Mouse (Mus musculus) CD8-positive naive resting alpha-beta T cell, adult 2 months (primary cell): ENCODE data around the gene Lmf2.

Experiments used
- DNase-seq, 2 experiments: peaks; one replicate each; pipeline ENCODE4 v3.0.0; 2022; ENCODE audit warnings: low read depth in 2 of 2, low spot score in 2 of 2

The Lmf2 gene

DNA sequence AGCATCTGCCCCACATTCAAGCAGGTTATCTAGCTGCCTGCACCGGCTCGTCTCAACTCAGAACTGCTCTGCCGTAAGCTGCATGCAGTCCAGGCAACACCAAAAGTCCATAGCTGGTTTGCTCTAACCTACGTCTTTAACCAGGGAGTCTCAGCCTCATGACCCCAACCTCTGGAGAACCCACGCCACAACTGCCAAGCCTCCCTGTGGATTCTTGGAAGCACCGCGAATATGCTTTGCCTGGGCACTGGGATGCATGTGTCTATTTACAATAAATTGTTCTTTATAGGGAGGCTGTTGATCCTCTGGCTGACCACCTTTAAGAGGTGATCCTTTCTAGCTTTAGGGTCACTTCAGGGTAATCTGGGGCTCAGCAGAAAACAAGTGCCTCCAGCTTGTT lies 17.1 kb upstream of the Lmf2 start:
- no peak for DNase-seq

DNA sequence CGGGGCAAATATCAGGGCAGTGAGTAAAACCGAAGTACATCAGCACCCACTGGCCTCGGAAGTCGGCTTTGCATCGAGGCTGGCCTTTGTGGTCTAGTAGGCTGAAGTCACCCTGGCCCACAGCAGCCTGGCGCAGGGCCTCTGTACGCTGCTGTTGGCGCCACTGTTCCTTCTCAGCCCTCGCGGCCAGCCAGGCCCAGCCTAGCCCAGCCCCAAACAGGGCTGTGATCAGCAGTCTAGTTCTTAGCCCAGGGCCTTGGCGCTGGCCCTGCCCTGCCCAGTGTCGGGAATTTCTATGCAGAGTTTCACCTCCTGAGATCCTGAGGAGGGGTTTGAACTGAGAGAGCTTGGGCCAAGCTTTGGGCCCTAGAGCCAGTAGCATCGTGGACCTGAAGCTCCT lies 16.6 kb upstream of the Lmf2 start:
- DNase-seq, result no peak

DNA sequence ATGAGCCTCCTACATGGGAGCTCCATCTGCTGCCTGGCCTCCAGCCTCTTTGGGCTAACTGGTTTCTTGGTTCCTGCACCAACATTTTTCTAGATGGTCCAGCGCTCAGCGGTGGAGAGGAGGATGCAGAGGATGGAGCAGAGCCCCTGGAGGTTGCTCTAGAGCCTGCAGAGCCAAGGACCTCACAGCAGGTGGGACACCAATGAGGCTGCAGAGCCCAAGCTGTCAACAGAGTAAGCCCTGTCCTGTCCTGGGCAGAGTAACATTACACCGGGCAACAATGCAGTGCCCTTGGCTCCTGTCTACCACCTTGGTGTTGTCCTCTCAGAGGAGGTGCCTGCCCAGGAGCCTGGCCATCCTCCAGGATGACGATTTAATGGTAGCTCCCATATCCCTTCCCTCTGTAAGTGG lies 9.7 kb upstream of the Lmf2 start:
- DNase-seq, result no peak

DNA sequence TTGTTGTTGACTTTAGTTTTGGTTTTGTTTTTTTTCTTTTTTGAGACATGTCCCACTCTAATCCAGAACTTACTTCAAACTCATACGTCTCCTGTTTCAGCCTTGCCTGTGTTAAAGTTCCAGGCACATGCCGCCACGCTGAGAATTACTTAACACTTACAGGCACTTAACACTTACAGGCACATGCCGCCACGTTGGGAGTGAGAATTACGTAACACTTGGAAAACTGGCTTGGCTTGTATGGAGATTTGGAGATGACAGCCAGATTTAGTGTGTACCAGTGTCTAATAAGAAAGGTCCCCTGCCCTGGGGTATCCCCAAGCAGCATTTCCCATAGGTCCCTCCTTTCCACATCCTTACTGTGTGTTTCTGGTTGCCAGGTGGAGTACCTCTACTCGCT lies 7.6 kb upstream of the Lmf2 start:
- DNase-seq, result no peak

DNA sequence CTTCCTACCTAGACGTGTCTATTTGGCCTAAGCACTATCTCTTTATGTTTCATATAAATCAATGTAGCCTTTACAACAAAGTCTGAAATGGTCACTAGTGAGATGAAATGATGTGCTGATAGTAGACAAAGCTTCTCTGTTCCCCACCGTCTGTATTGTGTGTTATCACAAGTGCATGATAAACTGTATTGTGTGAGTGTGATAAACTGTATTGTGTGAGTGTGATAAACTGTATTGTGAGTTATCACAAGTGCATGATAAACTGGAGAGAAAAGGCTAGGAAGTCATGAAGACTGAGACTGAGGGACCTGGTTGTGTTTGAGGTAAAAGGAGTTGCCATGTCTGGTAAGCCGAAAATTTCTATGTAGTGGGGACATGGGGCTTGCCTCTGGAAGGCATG lies 3.3 kb upstream of the Lmf2 start:
- no peak for DNase-seq

DNA sequence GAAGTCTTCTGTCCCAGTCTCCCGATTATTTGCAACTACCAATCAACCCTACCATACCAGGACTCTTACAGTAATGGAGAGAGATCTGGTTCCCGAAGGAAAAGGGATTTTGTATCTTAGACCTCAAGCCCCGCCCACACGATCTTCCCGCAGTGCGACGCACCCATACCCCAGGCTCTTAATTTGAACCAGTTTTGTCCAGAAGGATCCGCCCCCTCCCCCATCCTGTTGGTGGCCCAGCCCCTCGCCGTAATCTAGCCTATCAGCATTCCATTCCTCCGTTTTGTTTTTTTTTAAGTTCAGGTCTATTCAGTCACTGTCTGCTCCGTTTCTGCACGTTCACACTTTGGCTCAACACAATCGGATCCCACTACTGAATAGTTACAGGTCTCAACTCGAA lies 913 bp upstream of the Lmf2 start:
- no peak for DNase-seq

DNA sequence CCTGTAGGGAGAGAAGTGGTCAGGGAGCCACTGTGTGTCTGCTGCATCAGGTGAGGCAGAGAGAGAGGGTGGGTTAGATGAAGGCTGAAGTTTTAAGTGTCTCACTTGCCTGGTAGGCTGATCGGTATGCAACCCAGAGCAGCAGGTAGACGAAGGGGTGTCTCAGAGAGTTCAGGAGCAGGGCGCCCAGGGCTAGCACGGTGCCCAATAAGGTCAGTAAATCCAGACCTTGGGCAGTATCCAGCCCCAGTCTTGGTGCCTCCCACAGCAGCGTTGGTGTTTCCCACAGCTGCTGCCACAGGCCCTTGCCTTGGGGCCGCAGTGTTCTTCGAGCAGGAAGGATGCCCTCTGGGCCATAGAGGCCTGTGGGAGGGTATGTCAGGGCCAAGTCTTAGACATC lies 1.0 kb downstream of the Lmf2 start:
- no peak for DNase-seq

DNA sequence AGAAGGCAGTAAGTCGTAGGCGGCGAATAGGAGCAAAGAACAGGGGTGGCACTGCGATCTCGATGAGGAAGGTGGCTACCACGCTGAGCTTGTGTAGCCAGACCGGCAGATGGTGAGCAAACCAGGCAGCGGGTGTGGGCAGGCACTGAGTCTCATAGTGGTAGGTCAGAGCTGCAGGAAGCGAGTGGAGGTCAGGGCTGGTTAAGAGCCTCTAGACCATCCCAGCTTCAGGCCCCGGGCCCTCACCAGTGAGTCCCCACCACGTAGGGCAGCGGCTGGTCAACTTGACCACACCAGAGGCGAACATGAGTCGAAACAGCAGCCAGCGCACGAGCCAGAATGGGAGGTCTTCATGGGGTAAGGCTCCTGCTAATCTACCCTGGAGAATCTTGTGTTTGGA lies 1.6 kb downstream of the Lmf2 start:
- DNase-seq, result no peak

DNA sequence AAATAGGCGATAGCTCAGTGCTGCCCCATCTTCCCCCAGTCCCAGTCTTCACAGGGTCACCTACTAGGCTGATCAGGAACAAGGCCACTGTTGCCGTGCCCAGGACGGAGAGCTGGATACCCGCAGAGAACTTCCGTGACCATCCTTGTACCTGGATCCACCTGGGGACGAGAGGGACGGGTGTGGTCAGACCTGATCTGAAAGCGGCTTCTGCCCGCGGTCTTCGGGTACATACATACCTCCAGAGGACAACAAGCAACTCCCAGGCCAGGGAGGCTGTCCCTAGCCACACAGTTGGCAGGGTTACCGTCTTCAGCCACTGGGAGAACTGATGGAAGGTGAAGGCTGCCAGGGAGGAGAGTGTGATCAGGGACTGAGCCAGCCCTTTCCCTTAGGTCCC lies 2.7 kb downstream of the Lmf2 start:
- no peak for DNase-seq

DNA sequence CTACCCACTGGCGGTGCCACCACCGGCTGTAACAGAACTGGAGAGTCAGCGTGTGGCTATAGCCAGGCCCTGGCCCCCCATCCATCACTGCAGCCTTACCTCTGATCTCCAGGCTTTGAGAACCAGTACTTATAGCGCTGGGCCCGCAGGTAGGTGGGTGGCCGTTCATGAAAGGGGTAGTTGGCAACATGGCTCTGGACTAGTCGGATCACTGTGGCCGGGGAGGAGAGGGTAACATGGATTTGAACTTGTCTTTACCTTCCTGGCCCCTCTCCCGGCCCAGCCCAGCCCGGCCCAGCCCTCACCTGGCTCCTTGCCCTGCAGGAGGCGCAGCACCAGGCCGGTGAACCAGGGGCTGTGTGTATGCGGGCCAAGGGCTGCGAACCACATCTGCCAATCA lies 3.4 kb downstream of the Lmf2 start:
- DNase-seq, result no peak

DNA sequence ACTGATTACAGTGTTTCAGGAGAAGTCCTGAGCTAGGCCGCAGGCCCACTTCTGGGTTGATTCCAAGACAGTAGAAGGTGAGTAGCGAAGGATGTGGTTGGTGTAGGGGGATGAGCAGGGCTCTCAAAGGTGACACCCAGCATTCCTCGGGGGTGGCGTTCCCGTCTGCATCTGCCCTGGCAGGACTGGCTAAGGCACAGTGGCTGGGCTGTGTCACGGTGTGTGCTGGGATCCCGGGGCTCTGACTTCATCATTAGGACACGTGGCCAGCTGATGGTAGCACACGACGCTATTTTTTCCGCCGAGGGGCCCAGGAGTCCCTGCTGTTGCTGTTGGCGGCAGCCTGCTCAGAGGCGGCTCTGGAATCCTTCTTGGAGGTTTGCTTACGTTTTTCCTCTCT lies 4.2 kb downstream of the Lmf2 start:
- DNase-seq, result no peak

DNA sequence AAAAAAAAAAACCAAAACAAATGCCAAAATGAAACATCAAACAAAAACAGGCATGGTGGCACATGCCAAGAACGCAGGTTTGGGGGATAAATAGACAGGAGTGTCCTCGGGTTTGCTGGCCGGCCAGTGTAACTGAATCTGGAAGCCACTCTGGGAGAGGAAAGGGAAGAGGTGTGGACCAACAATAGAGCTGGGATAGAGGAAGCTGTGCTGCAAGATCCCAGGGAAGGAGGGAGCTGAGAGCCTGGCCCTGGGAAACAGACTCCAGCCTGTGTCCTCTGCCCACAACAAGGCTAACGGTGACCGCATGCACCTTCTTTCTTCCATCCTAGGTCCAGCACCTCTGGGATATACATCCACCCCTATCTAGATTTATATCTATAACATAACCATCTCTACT lies 5.0 kb downstream of the Lmf2 start:
- DNase-seq, result no peak

DNA sequence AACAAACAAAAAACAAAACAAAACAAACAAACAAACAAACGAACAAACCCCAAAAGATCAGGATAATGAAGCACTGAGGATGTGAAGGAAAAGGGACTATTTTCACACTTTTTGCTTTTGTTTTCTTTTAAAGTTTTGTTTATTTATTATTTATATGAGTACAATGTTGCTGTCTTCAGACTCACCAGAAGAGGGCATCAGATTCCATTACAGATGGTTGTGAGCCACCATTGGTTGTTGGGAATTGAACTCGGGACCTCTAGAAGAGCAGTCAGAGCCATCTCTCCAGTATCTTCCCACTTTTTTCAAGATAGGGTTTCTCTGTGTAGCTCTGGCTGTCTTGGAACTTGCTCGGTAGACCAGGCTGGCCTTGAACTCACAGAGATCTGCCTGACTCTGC lies 12.1 kb downstream of the Lmf2 start:
- no peak for DNase-seq

DNA sequence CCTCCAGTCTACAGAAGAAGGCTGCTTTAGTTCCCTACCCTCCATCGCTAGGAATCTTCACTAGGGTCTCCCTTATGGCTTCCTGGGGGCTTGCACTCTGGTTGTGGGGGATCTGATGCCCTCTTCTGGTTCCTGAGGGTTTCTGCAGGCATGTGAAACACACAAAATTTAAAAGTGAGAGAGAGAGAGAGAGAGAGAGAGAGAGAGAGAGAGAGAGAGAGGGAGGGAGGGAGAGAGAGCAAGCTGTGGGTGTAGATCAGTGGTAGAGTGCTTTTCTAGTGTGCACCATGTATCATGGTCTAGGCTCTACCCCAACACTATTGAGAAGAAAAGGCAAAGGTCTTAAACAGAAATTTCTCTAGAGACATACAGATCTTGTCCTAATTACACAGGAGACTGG lies 13.8 kb downstream of the Lmf2 start:
- no peak for DNase-seq

DNA sequence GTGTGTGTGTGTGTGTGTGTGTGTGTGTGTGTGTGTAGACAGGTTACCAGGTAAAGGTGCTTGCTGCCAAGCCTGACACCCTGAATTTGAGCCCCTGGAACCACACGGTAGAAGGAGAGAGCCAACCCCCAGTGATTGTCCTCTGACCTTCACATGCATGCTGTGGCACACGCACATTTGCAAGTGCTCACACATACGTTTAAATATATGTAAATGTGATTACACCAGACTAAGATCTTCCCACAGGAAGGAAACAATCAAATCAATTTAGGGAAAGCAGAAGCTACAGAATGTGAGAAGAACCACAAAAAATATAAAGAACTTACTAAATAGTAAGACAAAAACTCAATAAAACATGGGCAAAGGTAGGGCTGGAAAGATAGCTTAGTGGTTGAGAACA lies 15.3 kb downstream of the Lmf2 start:
- DNase-seq, result no peak

DNA sequence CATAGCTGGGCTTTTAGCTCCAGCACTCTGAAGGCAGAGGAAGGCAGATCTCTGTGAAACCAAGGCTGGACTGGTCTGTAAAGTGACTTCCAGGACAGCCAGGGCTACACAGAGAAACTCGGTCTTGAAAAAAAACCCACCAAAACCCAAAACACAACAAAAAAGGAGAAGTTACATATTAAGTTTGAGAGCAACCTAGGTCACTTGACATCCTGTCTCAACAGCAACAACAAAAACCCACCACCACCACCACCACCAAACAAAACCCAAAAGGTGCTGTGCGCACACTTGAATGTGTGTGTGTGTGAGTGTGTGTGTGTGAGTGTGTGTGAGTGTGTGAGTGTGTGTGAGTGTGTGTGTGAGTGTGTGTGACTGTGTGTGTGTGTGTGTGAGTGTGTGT lies 15.8 kb downstream of the Lmf2 start:
- no peak for DNase-seq

DNA sequence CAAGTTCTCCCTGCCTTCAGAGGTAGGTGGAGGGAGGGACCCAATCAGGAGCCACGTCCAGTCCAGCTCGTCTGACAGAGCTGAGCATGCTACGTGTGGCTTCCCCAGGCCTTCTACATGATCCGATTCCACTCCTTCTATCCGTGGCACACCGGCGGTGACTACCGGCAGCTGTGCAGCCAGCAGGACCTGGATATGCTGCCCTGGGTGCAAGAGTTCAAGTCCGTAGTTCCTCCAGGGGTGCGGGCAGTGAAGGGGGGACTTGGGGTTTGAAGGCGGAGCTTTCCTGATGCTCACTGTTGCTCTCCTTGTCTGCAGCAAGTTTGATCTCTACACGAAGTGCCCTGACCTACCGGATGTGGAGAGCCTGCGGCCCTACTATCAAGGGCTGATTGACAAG lies 19.0 kb downstream of the Lmf2 start:
- DNase-seq, result no peak

DNA sequence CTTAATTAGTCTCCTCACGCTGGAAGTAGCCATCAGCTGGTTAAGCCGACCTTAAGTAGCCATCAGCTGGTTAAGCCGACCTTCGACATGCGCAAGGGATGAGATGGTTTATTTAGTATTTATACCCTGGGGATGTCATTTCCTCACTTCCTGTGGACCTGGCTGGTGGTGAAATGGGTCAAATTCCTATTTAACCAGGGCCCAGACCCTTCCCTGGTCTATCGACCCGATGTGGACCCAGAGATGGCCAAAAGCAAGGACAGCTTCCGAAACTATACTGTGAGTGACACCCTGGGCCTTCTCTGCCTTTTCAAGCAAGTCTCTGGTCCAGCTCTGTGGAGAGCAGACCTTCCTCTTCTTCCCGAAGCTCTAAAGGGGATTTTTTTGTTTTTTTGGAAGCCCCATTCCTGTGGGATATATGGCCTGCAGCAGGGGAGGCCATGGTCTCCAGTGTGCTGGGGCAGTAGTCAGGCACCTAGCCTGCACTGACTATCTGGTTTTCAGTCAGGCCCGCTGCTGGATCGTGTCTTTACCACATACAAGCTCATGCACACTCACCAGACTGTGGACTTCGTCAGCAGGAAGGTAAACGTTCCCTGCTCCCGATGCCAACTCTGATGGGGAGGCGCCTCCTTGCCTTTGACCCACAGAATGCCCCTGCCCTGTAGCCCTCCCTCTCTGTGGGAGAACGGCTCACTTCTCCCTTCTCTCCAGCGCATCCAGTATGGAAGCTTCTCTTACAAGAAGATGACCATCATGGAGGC lies 20.5 kb downstream of the Lmf2 start:
- no peak for DNase-seq

DNA sequence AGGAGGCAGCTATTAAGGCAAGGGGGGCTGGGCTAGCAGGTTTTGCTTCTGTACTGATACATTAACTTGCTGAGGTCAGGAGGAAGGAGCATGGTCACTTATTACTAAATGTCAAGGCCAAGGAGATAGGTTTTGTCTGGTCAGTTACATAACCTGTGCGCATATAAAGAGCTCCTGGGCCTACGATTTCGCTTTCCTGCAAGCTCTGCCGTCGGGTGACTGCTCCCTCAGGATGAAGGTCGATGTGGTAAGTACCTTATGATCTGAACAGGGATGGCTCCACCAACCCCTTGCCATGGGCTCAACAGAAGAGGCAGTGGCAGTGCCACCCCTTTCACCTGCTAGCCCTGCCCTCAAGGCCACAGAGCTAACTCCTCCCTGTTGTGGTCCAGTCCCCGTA lies 21.2 kb downstream of the Lmf2 start, which contains the start of gene Miox:
Gene Miox, plus strand, starts transcription at position 128 of the 400 bp plus-strand sequence.
- no peak for DNase-seq

DNA sequence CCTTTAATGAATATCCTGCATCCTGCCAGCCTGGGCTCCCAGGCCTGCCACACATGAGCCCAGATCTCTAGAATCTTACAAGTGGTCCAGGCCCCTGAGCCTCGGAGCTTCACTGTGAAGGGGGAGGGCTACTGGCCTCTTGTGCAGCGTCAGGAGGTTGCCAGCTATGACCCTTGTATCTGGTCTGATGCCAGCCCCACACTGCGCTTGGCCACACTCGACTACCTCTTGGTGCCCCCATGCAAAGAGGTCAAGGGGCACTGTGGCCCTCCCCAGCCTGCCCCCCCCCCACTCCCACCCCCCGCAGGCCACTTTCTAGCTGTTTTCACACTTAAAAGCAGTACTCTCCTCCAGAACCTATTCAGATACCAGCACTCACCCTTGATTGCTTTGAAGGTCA lies 29.0 kb downstream of the Lmf2 start:
- DNase-seq, result no peak

DNA sequence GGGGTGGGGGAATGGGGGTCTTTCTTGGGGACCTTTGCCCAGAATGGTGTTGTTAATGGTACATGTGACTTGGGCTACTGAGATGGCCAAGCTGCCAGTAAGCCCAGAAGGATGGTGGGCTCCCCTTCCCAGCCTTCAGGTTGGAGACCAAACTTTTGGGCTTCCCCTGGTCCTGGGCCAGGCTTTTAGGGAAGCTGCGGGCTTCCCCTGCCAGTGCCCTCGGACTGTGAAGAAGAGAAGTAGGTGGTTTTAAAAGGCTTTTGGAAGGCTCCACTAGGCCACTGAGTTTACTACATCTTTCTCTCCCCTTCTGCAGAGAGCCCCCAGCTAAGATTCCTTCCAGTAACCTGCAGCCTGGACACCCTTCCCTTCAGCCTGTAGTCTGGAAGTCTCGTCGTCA lies 31.8 kb downstream of the Lmf2 start:
- DNase-seq, result no peak

DNA sequence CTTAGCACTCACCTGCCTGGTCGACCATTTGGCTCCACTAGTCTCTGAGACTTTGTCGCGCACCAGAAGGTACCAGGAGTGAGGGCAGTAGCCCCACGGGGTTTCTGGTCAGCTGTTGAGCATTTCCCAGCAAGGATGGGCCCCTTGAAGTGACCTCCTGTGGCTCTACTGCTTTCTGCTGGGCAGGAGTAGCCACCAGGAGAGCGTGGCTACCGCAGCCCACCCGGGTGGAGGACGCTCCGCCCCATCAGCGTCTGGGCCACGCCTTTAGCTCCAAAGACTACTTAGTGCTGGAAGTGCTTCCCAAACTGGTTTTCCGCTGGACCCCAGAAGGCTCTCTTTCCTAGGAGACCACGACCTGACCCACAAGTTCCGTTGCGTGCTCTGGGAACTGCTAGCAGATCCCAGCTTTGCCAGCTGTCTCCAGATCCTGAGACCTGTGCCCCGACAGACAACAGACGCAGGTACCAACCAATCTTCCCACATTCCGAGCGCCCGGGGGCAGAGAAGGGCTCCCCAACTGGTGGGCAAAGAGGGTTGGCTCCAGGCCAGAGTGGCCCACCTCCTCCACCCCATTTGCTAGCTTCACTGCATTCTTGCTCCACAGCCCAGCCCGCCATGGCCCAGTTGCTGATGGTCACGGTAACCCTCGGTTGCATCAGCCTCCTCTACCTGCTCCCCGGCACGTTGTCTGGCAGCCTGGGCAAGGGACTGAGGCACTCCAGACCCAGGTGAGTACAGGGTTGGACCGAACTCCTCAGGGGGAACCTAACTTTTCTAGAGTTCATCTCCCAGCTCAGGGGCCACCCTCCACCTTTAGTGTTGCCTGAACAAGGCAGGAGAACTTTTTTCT lies 32.6 kb downstream of the Lmf2 start, which contains the start of gene Adm2:
Gene Adm2, plus strand, starts transcription at position 51 of the 853 bp plus-strand sequence.
- DNase-seq, result no peak

DNA sequence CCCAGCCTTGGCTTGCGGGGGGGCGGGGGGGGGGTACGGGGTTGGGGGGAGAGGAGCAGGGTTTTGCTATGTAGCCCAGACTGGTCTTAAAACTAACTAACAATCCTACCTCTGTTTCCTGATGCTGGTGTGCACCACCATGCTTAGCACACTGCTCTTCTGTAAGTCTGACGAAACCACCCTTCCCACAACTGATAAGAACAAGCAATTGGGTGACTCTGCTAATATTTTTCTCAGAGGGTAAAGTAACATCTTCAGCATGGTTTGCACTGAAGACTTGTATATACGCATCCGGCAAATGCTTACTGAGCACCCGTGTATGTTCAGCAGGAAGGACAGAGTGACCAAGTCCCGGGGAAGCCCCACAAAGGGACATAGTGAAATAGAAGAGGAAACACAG lies 34.2 kb downstream of the Lmf2 start:
- DNase-seq, result no peak
